Mouse (Mus musculus) brain, embryonic 18.5 days (tissue): Measurements from ENCODE around the gene Arhgap31.

Experiments used
- DNase-seq: peaks from one replicate; pipeline ENCODE4 v3.0.0-alpha.2; 2012; ENCODE audit warnings: low read depth, low spot score

The Arhgap31 gene

DNA sequence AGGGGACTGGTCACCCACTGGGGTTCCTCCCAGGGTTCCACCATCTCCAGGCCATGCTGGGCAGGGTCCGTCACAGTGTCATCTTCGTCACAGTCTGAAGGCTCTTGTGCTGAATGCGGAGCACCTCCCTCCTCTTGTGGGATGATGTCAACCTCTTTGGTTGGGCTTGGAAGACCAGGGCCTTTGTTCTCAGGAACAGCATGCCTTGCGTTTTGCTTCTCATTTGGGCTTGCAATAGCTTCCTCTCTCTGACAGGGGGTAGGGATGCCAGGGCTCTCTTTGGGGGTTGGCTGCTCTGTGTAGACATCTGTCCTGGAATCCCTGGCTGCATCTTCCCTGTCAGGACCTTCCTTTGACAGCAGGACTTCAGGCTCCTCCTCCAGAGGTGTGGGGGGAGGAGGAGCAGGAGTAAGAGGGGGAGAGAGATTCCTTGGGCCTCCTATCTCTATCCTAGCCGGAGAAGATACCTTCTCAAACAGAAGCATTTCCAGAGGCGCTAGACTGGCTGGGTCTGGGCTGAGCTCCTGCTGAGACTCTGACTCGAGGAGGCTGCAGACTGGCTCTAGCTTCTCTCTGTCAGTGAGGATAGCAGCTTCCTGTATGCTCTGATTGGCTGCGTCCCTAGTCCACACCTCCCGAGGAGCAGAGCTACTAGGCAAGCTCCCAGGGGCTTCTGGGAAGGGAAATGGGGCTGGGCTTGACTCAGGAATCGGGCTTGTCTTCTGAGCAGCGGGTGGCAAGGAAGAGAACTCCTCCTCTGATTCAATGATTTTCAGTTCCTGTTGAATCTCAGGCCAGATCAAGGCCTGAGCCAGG is 109.9 kb downstream of the Arhgap31 start:
- no peak for DNase-seq

DNA sequence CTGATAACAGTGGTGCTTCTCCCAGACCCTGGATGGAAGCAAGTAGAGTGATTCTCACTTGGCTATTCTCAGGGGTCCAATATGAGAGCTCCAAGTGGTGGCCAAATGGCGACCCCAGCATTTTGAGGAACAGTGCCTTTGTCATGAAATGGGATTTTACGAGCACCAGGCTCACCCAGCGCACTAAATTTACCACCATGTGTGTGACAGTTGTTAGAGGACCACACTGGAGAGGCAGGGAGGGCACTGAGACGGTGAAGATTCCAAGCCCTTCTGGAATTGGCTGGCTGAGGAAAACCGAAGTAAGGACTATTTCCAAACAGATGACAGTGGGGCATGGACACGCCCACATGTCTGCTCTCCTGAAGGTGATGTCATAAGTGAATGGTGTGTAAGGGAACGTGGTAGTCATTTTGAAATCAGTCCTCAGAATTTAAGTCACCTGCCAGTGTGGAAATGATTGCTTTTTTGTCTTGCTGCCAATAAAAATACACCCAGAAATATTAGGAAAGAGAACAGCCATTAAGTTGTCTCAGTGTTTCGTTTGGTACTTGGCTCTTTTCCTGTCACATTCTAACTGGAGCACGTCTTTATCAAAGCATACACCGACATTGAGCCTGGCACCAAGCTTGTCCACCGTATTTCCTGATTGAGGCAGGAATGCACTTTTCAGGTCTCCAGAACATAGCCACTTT is 113.9 kb downstream of the Arhgap31 start:
- no peak for DNase-seq

DNA sequence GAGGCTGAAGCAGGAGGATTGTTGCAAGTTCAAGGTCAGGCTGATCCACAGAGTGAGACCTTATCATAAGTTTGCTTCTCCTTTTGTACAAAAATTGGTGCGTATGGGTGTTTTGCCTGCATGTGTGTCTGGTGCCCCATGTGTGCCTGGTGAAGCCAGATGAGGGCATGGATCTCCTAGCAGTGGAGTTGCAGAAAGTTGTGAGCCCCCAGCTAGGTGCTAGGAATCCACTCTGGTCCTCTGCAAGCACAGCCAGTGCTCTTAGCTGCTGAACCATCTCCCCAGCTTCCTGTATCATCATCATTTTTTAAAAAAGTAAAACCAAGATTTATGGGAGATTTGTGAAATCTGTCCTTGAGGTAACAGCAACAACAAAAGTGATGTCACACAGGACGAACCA is 116.4 kb downstream of the Arhgap31 start:
- no peak for DNase-seq

DNA sequence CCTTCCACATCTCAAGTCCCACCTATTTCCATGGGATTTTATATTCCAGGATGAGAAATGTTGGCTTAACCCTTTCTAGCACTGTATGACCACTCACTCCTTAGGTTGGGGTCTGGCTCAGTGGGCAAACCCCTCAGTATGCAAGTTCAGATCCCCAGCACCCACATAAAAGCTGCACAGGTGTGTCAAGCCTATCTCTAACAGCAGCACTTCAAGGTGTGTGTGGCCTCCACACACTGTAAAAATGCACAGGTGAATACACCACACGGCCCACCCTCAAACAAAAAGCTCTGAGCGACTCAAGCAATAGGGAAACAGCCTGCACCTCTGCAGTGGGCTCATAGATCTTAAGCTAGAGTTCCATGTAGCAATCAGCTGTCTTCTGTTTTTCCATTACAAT is 117.0 kb downstream of the Arhgap31 start:
- no peak for DNase-seq

DNA sequence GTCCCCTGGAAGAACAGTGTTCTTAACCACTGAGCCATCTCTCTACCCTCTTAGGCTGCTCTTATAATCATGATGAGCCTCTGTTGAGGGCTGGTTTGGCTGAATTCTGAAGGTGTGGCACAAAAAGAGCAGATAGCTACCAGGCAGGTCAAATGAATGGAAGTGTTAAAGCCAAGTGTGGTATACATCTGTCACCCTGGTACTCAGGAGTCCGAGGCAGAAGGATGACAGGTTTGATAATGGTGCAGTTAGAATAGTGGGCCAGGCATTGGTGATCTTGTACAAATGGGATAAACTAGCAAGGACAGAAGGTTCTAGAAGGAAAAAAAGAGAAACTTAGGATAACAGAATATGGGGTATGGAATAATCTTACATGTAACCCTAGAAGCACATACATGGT is 118.6 kb downstream of the Arhgap31 start:
- no peak for DNase-seq

DNA sequence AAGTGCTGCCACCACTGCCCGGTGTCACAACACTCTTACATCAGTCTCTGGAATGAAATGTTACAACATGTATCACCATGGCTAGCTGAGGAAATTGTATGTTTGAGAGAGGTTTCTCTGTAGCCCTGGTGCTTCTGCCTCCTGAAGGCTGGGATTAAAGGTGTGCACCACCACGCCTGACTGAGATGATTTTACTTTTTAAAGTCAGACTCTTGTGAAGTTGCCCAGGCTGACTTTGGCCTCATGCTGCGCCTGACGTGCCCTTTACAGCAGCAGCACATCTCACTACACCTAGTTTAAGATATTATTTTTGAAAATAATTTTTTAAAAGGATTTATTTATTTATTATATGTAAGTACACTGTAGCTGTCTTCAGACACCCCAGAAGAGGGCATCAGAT is 120.1 kb downstream of the Arhgap31 start:
- no peak for DNase-seq

DNA sequence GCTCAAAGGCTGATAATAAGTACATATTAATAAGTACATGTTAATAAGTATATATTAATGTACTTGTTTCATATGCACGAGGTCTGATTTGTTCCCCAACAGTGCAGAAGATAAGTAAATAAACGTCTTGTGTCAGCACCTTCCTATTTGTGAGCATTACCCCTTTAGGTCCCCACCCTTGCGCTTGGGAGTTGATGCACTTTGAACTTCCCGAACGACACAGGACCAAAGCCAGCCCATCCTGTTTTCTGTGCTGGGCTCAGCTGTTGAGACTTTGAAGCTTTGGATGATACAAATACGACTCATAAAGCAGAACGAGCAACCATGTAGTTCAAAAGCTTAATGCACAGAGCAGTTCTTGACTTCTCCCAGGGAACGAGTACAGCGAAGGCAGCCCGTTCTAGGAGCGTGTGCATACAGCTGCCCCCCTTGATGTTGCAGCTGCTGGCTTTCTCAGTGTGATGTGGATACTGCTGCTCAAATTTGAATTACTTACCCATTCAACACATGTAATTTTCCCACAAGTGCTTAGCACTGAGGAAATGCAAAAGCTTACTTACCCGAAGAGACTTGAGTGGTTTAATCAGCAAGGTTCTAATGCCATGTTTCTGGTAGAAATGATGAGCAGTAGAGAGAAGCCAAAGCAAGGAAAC is 120.9 kb downstream of the Arhgap31 start:
- DNase-seq = peak; percentile 14

DNA sequence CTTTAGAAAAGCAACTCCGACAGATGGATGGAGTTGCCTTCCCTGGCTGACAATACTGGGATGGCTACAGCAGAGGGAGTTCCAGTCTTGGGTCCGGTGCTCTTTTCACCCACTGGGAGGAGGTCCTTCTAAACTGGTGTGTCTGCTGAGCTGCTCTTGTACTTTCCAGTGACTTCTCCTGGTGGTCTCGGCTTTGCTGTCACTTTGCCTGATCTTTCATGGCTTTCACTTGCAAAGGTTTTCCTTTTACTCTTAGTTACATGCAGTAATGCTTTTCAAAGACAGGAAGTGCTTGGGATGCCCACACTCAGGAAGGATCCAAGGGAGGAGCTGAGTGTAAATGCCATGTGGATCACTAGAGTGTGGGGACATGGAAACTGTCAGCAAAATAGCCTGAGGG is 121.6 kb downstream of the Arhgap31 start:
- DNase-seq = no peak

DNA sequence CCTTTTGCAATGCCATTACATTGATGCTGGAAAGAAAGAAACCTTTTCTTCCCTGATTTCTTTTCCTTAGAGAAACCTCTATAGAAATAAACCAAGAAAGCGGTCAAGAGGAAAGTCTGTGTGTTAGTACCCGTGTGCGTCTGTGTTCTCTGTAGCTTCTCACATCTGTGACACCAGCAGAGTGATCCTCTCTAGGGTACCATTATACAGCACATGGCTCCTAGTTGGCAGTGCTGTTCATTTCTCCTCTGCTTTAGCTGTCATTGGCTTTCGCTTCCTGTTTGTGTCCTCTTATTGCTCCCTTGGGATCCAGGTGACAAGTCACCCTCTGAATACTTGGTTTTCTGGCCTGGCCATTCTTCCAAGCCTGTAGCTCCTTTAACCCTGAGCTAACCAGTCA is 125.5 kb downstream of the Arhgap31 start:
- no peak for DNase-seq

DNA sequence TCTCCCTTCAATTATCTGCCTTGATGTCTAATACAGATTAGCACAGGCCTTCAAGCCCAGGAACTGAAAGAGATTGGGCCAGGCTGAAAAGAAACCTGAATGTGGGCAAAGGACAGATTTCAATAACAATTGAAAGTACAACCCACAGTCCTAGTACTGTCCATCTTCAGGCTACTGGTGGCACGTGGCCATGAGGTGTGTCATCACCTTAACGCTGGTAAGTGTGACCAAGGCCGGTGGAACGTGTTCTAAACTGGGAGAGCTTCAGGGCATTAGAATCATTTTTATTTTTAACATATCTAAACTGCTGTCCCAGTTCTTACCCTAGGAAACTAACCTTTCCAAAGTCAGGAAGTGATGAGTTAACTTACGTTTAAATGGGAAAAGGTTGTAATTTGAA is 125.9 kb downstream of the Arhgap31 start:
- no peak for DNase-seq

DNA sequence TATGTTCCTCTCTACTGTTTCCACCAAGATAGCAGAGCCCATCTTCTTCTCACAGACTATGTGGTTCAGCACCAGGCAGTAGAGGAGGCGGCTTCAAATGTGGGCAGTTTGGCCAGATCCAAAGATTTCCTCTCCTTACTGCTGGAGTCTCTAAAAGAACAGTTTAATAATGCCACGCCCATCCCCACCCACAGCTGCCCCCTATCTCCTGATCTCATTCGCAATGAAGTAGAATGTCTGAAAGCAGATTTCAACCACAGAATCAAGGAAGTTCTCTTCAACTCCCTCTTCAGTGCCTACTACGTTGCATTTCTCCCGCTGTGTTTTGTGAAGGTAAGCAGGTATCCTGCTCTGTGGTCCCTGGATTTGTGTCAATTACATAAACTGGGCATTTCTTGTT is 127.9 kb downstream of the Arhgap31 start:
- no peak for DNase-seq

DNA sequence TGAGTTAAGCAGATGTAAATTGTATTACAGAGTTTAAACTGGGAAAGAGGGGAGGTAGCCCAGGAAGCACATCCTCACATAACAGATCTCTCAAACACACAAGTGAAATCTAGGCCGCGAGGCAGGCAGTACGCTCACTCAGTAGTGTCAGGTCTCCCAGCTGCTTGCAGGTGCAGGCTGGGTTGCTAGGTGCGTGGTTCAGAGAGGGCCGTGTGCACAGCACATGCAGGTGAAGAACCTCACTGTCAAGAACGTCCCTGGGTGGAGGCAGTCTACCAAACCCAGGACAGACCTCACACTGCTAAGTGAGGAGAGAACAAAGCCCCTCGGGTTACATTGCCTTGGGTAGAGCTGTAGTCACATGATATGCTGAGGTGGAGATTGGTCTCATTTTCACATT is 128.3 kb downstream of the Arhgap31 start:
- no peak for DNase-seq

DNA sequence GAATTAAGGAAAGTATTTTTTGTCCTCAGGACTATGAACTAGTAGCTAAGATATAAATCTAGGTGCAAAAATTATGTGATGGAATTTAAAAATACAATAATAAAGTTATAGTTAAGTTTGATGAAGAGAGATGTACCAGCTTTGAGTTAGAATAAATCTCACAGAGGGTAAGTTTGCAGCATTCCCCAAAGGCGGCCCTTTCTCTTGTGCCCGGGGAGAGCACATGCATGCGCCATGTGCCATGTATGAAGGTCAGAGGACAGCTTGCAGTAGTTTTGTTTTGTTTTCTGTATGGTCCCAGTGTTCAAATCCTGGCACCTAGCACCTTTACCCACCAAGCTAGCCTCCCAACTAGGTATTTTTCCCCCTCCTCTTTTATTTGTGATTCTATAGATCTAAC is 141.6 kb downstream of the Arhgap31 start:
- DNase-seq = no peak

DNA sequence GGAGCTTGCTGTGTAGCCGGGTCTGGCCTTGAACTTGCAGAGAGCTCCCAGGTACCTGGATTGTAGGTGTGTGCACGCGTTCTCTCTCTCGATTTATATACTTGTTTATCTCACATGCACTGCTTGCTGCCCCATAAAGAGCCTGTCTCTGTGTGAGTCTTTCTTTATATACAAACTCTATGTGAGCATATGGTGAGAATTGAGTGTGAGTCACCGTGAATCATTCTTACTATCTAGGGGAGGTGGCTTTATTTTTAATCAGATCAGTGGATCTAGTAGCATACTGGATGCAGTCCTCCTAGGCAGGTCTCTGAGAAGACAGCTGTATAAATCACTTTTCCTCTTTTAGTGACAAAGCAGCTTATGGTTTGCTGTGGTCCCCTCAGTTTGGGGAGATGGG is 144.9 kb downstream of the Arhgap31 start:
- DNase-seq = no peak

DNA sequence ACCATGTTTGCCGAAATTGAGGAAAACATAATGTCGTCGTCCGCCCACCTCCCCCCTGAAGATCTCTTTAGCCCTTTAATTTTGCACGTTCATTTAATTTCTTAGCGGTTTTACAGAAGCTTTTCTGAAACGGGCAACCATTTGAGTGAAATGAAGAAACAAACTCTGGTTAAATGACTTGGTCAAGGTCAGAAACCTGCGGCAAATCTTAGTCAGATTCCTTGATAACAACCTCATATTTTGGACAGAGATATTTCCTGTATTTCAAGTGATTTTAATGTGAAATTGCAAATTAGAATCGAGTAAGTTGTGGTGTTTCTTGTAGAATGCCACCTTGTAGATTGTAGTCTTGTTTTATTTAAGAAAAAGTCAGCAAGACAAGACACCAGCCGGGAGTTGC is 149.6 kb downstream of the Arhgap31 start:
- no peak for DNase-seq

DNA sequence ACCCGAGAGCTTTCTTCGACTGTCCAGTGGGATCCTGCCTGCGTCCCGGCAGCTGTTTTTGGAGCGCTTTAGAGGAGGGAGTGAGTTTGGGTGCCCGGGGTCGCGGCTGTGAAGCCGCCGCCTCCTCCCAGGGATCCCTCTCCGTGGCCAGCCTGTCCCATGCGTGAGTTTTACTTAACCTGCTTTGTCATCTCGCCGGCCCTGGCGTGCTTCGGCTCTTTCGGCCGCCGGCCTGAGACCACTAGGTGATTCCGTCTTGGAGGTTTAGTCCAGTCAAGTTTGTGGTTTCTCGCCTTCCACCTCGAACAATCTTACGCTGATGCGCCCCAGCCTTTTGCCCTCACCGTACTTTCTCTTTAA is 150.1 kb downstream of the Arhgap31 start:
- no peak for DNase-seq

DNA sequence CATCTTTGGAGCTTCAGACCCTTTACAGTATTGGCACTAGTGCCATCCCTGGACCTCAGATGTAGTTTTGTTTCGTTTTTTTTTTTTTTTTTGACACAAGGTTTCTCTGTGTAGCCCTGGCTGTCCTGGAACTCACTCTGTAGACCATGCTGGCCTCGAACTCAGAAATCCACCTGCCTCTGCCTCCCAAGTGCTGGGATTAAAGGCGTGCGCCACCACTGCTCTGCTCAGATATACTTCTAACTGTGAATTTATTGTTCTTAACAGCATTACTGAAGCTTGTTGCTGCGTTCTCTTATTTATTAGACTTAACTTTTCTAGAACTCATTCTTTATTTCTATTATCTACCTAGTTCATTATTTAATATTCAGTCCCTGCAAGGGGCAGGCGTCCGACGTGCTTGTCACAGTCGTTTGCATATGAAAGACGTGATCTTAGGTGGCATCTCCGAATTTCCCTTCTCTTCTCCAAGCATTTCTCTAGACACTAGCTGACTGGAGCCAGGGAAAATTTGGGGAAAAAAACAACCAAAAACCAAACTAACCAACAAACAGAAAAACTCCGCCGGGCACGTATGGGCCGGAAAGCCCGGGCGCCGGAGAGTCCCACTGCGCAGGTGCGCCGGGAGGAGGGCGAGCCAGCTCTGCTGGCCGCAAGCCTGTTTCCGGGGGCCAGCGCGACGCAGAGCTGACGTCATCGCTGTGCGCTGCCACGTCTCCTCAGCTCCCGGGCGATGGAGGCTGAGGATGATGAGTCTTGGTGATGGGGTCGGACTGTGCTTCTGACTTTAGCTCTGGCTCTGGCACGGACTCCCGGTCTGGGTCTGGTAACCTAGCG is 150.7 kb downstream of the Arhgap31 start:
- peak; percentile 85 for DNase-seq

DNA sequence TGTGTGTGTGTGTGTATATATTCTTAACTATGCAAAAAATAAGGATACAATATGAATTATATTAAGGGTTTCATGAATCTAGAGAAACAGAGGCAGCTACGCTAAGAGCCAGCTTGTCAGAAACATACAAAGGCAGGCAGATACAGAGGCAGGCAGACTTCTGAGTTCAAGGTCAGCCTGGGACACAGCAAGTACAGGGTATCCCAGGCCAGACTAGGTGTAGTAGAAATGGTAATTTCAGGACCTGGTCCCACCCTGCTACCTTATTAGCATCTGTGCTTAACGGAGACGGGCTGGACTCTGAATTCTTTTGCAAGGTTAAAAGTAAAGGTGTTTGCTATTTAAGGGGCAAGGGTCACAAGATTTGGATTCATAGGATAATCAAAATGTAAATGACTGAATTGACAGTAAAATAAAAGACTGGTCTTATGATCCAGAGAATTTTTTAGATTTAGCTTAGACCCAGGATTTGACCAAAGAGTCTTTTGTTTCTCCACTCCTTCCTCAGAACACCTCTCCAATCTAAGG is 154.8 kb downstream of the Arhgap31 start, which contains the start of gene Tmem39a:
TSS of gene Tmem39a (plus strand) at position 478 of the 528 bp plus-strand sequence.
- no peak for DNase-seq

DNA sequence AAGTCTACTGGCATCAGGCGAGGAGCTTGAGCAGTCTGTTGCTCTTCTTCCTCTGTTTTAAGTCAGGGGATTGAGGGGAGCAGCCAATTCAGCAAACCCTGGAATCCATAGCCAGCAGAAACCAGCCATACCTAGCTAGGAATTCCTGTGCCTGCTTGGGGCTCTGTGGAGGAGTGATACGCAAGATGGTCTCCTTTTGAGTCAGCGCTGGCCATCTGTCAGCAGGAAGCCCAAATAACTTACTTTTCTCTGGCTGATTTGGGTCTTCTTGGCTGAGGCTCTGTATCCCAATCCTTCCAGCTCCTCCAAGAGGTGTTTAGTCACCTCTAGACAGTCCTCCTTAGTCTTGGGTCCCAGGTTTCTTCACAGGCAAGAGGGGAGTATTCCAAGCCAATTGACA is 157.1 kb downstream of the Arhgap31 start:
- no peak for DNase-seq

DNA sequence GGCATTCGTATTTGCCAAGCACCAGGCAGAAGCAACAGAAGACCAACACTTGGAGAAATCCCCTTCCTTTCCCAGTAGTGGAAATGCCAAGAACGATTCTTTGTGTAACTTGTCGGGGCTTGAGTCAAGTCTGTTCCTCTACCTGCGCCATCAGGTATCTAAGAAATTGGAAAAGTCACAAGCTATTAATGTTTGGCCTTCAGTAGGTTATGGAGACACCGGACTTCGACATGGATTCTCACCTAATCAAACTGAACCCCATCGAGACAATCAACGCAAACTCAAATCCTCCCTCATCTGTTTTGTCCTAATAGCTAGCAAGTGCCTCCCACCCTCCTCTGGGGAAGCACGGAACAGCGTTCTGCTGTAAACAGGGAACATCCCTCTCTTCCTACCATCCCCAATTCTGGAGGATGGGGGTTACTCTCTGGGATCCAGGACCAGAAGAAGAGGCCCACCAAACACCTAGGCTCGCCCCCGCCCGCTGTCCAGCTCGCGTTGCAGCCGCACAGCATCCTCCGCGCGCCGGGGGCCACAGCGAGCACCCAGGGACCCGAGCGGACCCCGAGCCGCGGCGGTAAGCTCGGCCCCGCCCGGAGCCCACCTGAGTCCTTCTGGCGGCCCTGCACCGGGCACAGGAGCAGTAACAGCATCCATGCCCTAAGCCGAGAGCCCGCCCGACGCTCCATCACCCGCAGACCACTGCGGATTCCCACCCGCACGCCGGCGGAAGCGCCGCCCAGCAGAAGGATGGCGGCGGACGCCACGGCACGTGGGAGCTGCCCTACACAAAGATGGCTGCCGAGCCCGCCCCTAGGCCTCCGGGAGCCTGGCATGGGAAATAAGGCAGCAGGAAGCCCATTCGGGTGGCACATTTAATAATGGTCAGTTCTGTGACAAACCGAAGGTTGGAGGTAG is 163.3 kb downstream of the Arhgap31 start, which contains the start of gene Poglut1:
TSS of gene Poglut1 (minus strand) at position 780 of the 918 bp plus-strand sequence.
- peak; percentile 67 for DNase-seq
